Mouse (Mus musculus): ENCODE results near the gene Sec14l1. TPM values are rescaled to one million over a fixed set of nuclear protein-coding genes. Genes with fewer than 3 reads are reported as not detected.

The Sec14l1 gene
- total RNA-seq, 2 experiments from 2014 or later: 10.6 to 14.4 TPM

GRCm38 (mm10) chr11:117086215-117086614 lies 28.8 kb upstream of the Sec14l1 start:
- no peak for ATAC-seq (replicated peaks; ENCODE audit: low FRiP score, low TSS enrichment, poor library complexity, severe bottlenecking)

DNA sequence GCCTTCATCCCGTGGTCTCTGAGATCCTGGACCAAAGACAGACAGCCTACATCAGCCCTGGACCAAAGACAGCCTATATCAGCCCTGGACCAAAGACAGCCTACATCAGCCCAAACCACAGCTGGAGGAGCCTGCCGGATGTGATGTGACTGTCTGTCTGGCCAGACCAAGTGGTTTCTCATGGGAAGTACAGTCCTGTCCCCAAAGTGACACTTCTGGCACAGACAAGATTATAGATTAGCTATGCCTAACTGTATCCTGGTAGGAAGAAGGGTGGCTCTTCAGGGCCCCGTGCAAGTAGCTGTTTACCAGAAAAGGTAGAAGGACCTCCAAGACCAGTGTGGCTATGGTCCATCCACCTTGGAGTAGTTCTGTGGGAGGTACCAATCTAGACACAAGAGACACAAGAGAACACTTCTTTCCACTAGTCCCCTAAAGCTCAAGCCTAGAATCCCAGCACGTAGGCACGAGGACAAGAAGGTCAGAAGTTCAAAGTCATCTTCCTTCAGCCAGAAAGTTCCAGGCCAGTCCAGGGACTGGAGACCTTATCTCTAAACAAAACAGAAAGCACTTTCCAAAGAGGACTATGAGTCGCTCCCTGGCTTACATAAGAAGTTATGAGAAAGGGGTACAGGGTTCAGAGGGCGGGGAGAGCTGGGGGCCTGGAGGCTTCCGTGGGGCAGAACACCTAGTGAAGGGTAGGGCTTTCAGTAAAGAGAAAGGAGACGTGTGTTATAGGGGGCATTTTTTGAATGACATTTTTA lies 27.8 kb upstream of the Sec14l1 start:
- 0 out of 2 replicates have a peak, but pooled peaks have one; percentile 16 for ATAC-seq (replicated peaks; ENCODE audit: low FRiP score, low TSS enrichment, poor library complexity, severe bottlenecking)

DNA sequence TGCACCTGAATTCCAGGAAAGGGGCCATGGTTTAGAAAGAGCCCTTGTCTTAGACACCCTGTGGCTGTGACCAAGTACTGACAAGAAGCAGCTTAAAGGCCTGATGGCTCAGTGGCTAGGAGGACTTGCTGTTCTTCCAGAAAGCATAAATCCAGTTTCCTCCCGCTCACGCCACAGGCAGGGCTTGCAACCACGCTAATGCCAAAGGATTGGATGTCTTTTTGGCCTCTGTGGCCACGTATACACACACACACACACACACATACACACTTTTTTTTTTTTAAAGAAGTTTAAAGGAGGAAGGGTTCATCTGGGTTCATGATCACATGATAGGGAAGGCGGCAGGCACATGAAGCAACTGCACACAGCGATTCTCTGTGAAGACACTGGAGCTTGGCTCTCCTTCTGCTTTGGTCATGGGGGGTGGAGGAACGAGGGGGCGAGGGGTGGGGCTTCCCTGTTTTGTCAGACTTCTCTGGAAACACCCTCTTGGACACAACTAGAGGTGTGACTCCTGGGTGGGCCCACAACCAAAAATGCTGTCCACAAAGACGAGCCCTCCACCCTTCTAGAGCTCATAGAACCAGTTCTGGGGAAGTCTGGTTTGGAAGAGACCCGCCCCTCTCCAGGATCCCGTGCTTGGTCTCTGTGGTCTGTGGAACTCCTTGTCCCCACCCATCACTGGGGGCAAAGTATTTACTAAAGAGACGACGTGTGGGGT lies 26.5 kb upstream of the Sec14l1 start:
- no peak for ATAC-seq (replicated peaks; ENCODE audit: low FRiP score, low TSS enrichment, poor library complexity, severe bottlenecking)

DNA sequence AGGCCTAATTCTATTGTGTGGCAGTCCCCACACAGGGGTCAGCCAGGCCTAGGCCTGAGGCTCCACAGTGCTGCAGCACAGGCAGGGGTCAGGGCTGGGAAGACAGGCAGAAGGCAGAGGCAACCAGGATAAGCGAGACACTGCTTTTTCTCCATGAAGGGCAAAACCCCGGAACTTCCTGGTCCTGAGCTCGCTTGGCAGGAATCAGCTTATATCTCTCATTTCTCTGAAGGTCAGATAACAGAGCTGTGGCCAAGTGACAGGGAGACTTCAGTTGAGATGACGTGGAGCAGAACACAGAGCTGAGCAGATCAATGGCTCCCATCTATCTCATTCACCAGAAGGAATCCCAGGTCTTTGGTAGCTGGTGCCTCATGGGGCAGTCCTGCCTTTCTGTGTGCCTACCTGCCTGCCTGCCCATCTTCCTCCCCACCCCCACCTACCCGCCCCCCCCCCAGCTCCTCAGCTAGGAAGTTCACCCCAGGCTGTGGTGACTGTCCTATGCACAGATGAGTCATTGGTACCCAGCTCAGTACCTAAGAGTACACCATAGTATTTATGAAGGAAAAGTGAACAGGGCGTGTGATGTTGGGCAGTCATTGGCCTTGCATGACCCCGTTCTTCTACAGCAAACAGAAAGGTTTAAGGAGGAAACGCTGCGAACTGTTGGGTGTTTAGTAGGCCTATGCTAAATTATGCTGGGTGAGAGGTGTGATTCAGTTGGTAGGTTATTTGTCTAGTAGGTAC lies 25.1 kb upstream of the Sec14l1 start:
- ATAC-seq (replicated peaks; ENCODE audit: low FRiP score, low TSS enrichment, poor library complexity, severe bottlenecking): no peak

DNA sequence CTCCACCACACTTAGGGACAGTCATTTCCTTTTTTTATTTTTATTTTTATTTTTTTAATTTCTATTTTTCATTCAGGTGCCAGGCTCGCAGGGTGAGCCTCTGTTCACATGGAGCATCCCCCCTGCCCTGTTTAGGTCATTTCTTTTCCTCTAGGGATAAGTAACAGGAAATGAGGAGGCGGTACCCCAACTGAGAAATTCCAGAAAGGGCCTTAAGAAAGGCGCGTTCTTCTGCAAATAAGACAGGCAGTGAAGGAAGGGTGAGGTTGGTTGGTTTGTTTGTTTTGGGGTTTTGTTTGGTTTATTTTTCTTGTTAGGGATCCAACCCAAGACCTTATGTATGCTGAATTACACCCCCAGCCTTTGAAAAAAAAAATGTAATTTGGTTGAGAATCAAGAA lies 23.6 kb upstream of the Sec14l1 start:
- ATAC-seq (replicated peaks; ENCODE audit: low FRiP score, low TSS enrichment, poor library complexity, severe bottlenecking): no peak

GRCm38 (mm10) chr11:117091845-117092244 lies 23.1 kb upstream of the Sec14l1 start:
- ATAC-seq (replicated peaks; ENCODE audit: low FRiP score, low TSS enrichment, poor library complexity, severe bottlenecking): no peak

- ATAC-seq (replicated peaks; ENCODE audit: low FRiP score, low TSS enrichment, poor library complexity, severe bottlenecking): no peak
These were observed 22.3 kb upstream of the Sec14l1 start for GRCm38 (mm10) chr11:117092711-117093110.

DNA sequence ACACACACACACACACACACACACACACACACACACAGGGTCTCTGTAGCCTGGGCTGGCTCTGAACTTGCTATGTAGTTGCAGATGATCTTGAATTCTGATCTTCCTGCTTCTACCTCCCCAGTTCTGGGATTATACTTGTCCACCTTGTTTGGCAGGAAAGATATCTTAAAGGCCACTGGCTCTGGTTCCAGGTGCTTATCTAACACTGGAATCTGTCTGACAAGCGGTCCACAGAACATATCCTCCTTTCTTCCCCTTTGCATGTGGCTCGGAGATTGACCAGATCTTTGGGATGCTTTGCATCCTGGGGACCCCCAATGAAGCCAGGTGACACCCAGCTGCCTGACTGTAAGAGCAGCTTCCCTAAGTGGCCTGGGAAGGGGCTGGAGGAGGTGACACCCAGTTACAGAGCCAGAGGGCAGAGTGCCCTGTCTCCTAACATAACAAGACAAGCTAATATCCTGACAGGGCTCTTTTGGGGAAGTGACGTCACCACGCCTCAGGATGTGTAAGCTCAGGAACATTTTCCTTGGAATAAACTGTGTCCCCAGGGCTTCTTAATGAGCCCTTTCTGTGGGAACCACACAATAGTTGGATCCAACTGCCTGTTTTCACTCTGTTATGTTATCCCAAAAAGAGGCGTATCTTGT lies 20.9 kb upstream of the Sec14l1 start:
- no peak for ATAC-seq (replicated peaks; ENCODE audit: low FRiP score, low TSS enrichment, poor library complexity, severe bottlenecking)

- no peak for ATAC-seq (replicated peaks; ENCODE audit: low FRiP score, low TSS enrichment, poor library complexity, severe bottlenecking)
These were observed 20.3 kb upstream of the Sec14l1 start for GRCm38 (mm10) chr11:117094646-117095045.

- no peak for ATAC-seq (replicated peaks; ENCODE audit: low FRiP score, low TSS enrichment, poor library complexity, severe bottlenecking)
These were observed 17.9 kb upstream of the Sec14l1 start for GRCm38 (mm10) chr11:117097021-117097420.

DNA sequence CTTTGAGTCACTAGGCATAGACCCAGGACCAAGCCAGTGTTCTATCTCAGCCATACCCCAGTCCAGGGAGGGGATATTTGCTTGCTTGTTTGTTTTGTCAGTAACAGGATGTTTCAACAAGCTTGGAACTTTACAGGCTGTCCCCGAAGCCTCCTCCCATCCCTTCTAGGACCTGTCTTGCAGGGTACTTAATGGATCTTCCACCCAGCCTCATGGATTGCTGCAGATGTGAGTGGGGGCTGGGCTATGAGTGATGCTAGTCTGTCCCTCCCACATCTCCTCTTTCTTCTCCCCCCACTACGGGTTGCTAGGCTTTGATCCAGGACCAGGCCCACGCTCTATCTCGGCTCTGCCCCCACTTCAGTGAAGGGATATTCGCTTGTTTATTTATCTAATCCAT lies 16.8 kb upstream of the Sec14l1 start:
- no peak for ATAC-seq (replicated peaks; ENCODE audit: low FRiP score, low TSS enrichment, poor library complexity, severe bottlenecking)

- no peak for ATAC-seq (replicated peaks; ENCODE audit: low FRiP score, low TSS enrichment, poor library complexity, severe bottlenecking)
These were observed 16.2 kb upstream of the Sec14l1 start for GRCm38 (mm10) chr11:117098784-117099183.

GRCm38 (mm10) chr11:117099372-117099771 lies 15.6 kb upstream of the Sec14l1 start:
- no peak for ATAC-seq (replicated peaks; ENCODE audit: low FRiP score, low TSS enrichment, poor library complexity, severe bottlenecking)

DNA sequence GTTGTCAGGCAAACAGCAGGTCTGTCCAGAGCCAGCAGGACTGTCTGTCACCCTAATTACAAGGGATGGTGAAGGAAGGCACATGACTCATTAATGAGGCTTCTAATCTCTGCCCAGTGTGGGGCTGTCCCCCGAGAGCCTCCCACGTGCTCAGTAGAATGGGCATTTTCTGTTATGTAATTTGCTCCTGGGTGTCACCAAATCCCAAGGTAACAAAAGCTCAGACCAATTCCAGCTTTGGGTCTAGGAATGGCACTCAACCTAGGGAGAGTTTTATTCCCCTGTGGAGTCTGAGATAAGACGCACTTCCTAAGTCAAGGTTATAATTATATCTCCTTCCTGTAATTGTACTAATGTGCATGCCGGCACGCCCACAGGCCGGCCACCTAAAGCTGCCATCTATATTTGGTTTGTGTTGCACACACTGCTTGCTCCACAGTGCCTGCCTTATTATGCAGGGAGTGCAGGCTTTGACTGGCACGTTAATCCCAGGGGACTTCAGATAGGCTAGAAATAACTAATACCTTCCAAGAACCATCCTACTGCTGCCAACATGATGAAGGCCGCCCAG lies 13.5 kb upstream of the Sec14l1 start:
- ATAC-seq (replicated peaks; ENCODE audit: low FRiP score, low TSS enrichment, poor library complexity, severe bottlenecking): no peak

DNA sequence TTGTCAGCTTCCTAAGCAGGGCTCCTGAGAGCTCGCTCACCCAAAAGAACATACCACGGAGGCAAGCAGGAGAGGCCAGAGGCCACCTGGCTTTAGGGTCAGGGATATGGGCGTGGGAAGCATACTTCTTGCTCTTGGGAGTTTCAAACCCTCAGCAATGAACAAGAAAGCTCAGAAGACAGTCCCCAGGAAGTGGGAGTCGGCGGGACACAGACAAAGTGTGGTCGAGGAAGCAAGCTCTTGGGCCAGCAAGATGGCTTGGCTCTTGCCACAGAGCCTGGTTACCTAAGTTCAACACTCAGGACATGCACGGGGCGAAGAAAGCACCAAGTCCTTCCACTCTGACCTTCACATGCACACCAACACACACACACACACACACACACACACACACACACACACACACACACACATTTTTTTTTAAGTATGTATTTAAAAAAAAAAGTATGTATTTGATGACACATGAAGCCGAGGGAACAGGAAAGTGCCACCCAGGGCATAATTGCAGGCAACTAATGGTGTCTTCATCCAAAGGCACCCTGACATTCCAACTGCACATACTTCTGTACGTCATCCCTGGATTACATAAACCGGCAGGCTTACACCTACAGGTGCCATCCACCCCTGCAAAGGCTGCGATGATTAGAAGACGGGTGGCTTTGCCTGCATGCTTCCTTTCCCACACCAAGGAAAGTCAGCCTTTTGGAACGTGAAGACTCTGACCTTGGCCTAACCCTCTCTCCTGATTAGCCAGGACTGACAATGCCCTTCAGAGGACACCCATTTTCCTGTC lies 12.8 kb upstream of the Sec14l1 start:
- no peak for ATAC-seq (replicated peaks; ENCODE audit: low FRiP score, low TSS enrichment, poor library complexity, severe bottlenecking)

DNA sequence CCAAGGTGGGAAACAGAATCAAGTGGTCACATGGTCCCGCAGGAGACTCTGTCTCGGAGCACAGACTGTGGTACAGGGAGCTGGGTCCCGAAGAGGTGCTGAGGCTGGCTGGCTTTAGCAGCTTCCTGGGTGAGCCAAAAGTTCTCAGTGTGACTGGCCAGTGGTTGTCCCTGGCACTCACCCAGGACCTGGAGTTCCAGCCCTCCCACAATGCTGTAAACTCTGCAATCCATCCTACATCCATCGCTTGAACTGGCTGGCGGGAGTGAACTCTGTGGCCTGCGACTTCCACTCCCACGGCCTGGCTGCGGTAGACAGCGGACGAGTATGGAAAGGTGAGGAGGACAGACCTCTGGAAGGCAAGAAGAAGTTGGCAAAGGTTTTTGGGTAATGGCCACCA lies 11.4 kb upstream of the Sec14l1 start:
- ATAC-seq (replicated peaks; ENCODE audit: low FRiP score, low TSS enrichment, poor library complexity, severe bottlenecking): no peak

DNA sequence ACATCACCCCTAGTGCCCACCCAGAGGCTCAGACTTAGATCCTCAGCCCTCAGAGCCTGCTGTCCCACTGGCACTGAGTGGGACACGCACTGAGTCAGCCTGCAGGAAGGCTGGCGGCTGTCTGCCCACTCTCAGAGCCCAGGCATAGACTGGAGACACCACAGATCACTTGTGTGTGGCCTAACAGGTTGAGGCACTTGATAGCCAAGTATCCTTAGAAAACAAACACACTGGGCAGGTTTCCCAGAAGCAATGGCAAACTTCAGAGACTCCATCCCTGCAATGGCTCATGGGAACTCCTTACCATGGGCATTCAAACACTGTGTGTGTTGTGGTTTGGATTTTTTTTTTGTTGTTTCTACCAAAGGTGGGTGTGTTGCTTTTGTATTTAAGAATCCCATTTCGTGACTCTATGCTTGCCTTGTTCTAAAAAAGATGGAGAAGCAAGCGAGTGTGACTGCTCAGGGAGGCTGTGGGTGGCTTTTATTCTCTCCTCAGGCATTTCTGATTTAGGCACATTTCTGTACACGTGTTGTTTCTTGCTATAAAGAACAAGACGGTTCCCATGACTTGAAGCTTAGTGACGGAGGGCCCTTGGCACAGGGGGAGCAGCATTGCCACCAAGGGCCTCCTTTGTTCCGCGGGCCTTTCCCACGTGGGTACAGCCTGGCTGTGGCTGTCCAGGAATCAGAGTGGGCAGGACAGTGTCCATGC lies 10.8 kb upstream of the Sec14l1 start:
- no peak for ATAC-seq (replicated peaks; ENCODE audit: low FRiP score, low TSS enrichment, poor library complexity, severe bottlenecking)

GRCm38 (mm10) chr11:117105315-117105714 lies 9.7 kb upstream of the Sec14l1 start:
- ATAC-seq (replicated peaks; ENCODE audit: low FRiP score, low TSS enrichment, poor library complexity, severe bottlenecking): no peak
